Mouse (Mus musculus): ENCODE data around the gene Gm42420. TPM values are rescaled to one million over a fixed set of nuclear protein-coding genes. Genes with fewer than 3 reads are reported as not detected.
A peak's percentile ranks its signal among the peaks of the same experiment; 100 is the strongest.

The Gm42420 gene
- polyA plus RNA-seq (2015; fragmentation: Nextera tagmentation; extraction: Ambion mirVana), result 0.83 and 1.3 TPM in 2 replicates

DNA sequence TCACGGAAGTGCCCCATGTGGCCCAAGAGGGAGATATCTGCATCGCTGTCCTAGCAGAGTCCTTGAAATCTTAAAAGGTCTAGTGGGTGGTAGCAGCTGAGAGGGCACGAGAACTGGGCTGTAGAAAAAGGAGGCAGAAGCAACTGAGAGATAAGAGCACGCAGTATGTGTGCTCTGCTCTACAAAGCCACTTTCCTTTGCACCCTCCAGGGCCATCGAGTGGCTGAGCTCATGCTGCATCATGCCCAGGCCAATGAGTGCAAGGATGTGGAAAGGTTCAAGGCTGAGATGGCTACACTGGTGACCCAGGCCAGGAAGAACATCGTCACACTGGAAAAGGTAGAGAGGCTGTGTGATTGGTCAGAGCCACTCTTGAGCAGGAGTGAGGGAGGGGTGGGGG, at the start of gene Gm42420:
Gene Gm42420 (plus strand): TSS at position 237 of the 400 bp plus-strand sequence.
- H3K9me3 ChIP-seq (replicated peaks), result no peaks in the 10 kb centered on the region
- H3K9ac ChIP-seq, result no peak within 1 kb of the TSS
- no peaks in the 10 kb centered on the region for H3K4me1 ChIP-seq
- no peaks in the 10 kb centered on the region for H3K27me3 ChIP-seq
- H3K27ac ChIP-seq (replicated peaks), result no peak within 1 kb of the TSS
- WGBS, result 86% methylated on average over 6 of the region's 6 CpGs
- H3K4me3 ChIP-seq (replicated peaks), result no peak within 1 kb of the TSS
- no peak for ATAC-seq (ENCODE audit: insufficient number of reproducible peaks, low FRiP score, low TSS enrichment, low read depth)
- no peak within 1 kb of the TSS for H3K4me2 ChIP-seq (replicated peaks)
- H3K36me3 ChIP-seq, result peaks cover 73% of the 10 kb centered on the region

DNA sequence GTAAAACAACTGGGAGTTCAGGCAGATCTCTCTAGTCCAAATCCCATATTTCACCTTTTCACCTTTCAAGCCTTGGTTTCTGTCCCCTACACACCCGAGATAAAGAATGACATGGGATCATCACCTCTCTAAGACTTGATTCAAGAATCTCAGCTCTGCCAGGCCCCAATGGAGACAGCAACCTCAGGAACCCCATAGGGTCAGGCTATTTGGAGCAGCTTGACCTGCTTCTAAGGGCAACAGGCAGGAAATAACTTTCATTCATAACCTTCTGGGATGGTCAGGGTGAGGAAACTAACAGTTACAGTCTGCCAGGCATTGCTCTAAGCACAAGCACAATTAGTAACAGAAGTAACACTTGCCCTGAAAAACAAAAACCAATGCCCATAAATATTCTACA, 48.9 kb upstream of the Gm42420 start:
- 39% methylated on average over 1 of the region's 1 CpGs for WGBS
- no peak for ATAC-seq (ENCODE audit: insufficient number of reproducible peaks, low FRiP score, low TSS enrichment, low read depth)
- Histone ChIP-seq H3K27me3 (no peaks in the 10 kb centered on the region), H3K9me3 (replicated peaks) (no peaks in the 10 kb centered on the region), H3K9ac (no peak overlapping the region), H3K4me1 (peaks cover 30% of the 10 kb centered on the region), H3K4me2 (replicated peaks) (no peak overlapping the region), H3K27ac (replicated peaks) (no peak overlapping the region), H3K4me3 (replicated peaks) (no peak overlapping the region), H3K36me3 (no peaks in the 10 kb centered on the region)

DNA sequence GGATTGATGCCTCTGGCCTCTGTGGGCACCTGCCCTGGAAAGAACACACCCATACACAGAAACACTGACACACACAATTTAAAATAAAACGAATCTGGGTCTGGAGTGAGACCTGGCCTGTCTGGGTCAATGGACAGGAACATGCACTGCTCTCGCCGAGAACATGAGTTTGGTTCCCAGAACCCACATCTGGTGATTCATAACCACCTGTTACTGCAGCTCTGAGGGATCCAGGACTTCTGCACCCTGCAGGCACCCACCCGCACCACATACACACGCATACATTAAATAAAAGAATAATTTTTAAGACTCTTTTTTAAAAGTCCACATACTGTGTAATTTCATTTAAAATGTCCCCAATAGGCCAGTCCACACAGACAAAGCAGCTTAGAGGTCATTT, 48.3 kb upstream of the Gm42420 start:
- H3K9ac ChIP-seq, result no peak overlapping the region
- ATAC-seq (ENCODE audit: insufficient number of reproducible peaks, low FRiP score, low TSS enrichment, low read depth), result no peak
- no peak overlapping the region for H3K27ac ChIP-seq (replicated peaks)
- 94% methylated on average over 5 of the region's 5 CpGs for WGBS
- H3K36me3 ChIP-seq, result no peaks in the 10 kb centered on the region
- H3K4me2 ChIP-seq (replicated peaks), result no peak overlapping the region
- no peaks in the 10 kb centered on the region for H3K27me3 ChIP-seq
- H3K4me1 ChIP-seq, result peaks cover 29% of the 10 kb centered on the region
- H3K9me3 ChIP-seq (replicated peaks), result no peaks in the 10 kb centered on the region
- no peak overlapping the region for H3K4me3 ChIP-seq (replicated peaks)

- Histone ChIP-seq H3K9ac (no peak overlapping the region), H3K27ac (replicated peaks) (no peak overlapping the region), H3K4me1 (peaks cover 39% of the 10 kb centered on the region), H3K4me2 (replicated peaks) (no peak overlapping the region), H3K36me3 (no peaks in the 10 kb centered on the region), H3K9me3 (replicated peaks) (no peaks in the 10 kb centered on the region), H3K27me3 (no peaks in the 10 kb centered on the region), H3K4me3 (replicated peaks) (no peak overlapping the region)
- ATAC-seq (ENCODE audit: insufficient number of reproducible peaks, low FRiP score, low TSS enrichment, low read depth), result no peak
- WGBS, result 50% methylated on average over 8 of the region's 8 CpGs
Observed at GRCm38 (mm10) chr6:39538227-39538626, 47.3 kb upstream of the Gm42420 start.

GRCm38 (mm10) chr6:39539679-39540155, 45.8 kb upstream of the Gm42420 start:
- Histone ChIP-seq H3K27me3 (no peaks in the 10 kb centered on the region), H3K27ac (replicated peaks) (peak overlapping the region; percentile 39; the same call in 1 of the 2 replicates), H3K4me1 (peaks cover 52% of the 10 kb centered on the region), H3K4me3 (replicated peaks) (no peak overlapping the region), H3K4me2 (replicated peaks) (peak overlapping the region; percentile 22), H3K9me3 (replicated peaks) (no peaks in the 10 kb centered on the region), H3K9ac (no peak overlapping the region), H3K36me3 (no peaks in the 10 kb centered on the region)
- peak; percentile 52; the same call in 1 of the 2 replicates for ATAC-seq (ENCODE audit: insufficient number of reproducible peaks, low FRiP score, low TSS enrichment, low read depth)
- WGBS, result 13% methylated on average over 7 of the region's 7 CpGs

DNA sequence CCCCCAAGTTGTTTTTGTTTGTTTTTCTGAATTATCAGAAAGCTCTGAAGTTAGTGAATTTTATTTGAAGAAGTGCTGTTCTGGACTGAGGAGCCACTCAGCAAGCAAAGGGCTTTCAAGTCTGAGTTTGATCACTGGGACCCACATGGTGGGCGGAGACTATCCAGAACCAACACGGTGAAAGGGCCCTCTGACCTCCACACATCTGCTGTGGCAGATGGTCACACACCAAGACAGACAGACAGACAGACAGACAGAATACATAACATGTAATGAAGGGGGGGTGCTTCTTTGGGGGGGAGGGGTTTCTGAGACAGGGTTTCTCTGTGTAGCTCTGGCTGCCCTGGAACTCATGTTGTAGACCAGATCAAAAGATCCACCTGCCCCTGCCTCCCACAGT, 45.0 kb upstream of the Gm42420 start:
- H3K27ac ChIP-seq (replicated peaks), result 0 out of 2 replicates have a peak overlapping the region, but pooled peaks have one; percentile 39
- no peaks in the 10 kb centered on the region for H3K27me3 ChIP-seq
- H3K9me3 ChIP-seq (replicated peaks), result no peaks in the 10 kb centered on the region
- no peak overlapping the region for H3K9ac ChIP-seq
- no peak overlapping the region for H3K4me3 ChIP-seq (replicated peaks)
- H3K4me1 ChIP-seq, result peaks cover 59% of the 10 kb centered on the region
- no peak overlapping the region for H3K4me2 ChIP-seq (replicated peaks)
- 50% methylated on average over 2 of the region's 2 CpGs for WGBS
- ATAC-seq (ENCODE audit: insufficient number of reproducible peaks, low FRiP score, low TSS enrichment, low read depth), result no peak
- no peaks in the 10 kb centered on the region for H3K36me3 ChIP-seq

- H3K27ac ChIP-seq (replicated peaks), result peak overlapping the region; percentile 82
- no peak overlapping the region for H3K9ac ChIP-seq
- peak; percentile 82 for ATAC-seq (ENCODE audit: insufficient number of reproducible peaks, low FRiP score, low TSS enrichment, low read depth)
- no peaks in the 10 kb centered on the region for H3K36me3 ChIP-seq
- no peaks in the 10 kb centered on the region for H3K27me3 ChIP-seq
- 19% methylated on average over 15 of the region's 15 CpGs for WGBS
- H3K4me2 ChIP-seq (replicated peaks), result no peak overlapping the region
- H3K4me1 ChIP-seq, result peaks cover 62% of the 10 kb centered on the region
- no peaks in the 10 kb centered on the region for H3K9me3 ChIP-seq (replicated peaks)
- no peak overlapping the region for H3K4me3 ChIP-seq (replicated peaks)
Observed at GRCm38 (mm10) chr6:39542631-39543597, 42.6 kb upstream of the Gm42420 start.

GRCm38 (mm10) chr6:39543769-39544420, 41.7 kb upstream of the Gm42420 start:
- Histone ChIP-seq H3K27me3 (no peaks in the 10 kb centered on the region), H3K4me1 (peaks cover 56% of the 10 kb centered on the region), H3K9me3 (replicated peaks) (no peaks in the 10 kb centered on the region), H3K27ac (replicated peaks) (peak overlapping the region; percentile 82), H3K4me2 (replicated peaks) (no peak overlapping the region), H3K36me3 (no peaks in the 10 kb centered on the region), H3K9ac (no peak overlapping the region), H3K4me3 (replicated peaks) (no peak overlapping the region)
- no peak for ATAC-seq (ENCODE audit: insufficient number of reproducible peaks, low FRiP score, low TSS enrichment, low read depth)
- WGBS, result 50% methylated on average over 15 of the region's 15 CpGs

DNA sequence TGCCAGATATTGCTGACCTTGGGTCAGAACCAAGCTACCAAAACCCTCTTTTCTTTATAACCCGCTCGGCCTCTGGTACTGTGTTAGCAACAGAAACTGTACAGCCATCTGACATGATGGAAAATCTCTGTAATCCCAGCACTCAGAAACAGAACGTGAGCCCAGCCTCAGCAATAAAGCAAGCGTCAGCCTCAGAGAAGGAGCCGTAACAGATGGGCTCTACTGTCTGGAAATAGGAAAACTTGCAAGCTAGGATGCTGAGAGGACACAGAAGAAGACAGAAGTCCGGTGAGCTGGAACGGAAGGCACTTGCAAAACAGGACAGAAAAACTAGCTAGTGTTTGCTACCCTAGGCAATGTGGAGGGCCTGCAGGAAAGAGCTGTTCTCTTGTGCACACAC, 40.1 kb upstream of the Gm42420 start:
- Histone ChIP-seq H3K27me3 (no peaks in the 10 kb centered on the region), H3K4me1 (peaks cover 41% of the 10 kb centered on the region), H3K36me3 (no peaks in the 10 kb centered on the region), H3K9me3 (replicated peaks) (no peaks in the 10 kb centered on the region), H3K4me3 (replicated peaks) (no peak overlapping the region), H3K27ac (replicated peaks) (no peak overlapping the region), H3K4me2 (replicated peaks) (no peak overlapping the region), H3K9ac (no peak overlapping the region)
- ATAC-seq (ENCODE audit: insufficient number of reproducible peaks, low FRiP score, low TSS enrichment, low read depth), result no peak
- 90% methylated on average over 7 of the region's 7 CpGs for WGBS

DNA sequence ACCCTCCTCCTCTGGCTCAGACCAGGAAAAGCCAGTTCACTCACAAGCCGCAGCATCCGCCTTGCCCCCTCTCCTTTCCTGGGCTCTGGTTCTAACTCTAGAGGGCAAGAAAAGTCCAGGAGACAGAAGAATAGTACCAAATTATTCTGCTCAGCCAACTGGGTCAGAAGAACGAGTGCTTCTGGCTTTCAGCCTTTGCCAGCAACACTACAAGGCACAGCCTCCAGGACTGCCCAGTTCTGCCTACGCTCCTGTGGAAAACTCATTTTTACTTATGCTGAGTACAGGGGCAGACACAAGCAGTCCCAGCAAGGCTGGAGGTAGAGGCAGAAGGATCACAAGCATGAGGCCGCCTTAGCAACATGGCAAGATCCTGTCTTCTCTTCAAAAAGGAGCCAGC, 37.5 kb upstream of the Gm42420 start:
- 0 out of 2 replicates have a peak overlapping the region, but pooled peaks have one; percentile 22 for H3K27ac ChIP-seq (replicated peaks)
- WGBS, result 82% methylated on average over 5 of the region's 5 CpGs
- peaks cover 33% of the 10 kb centered on the region for H3K4me1 ChIP-seq

DNA sequence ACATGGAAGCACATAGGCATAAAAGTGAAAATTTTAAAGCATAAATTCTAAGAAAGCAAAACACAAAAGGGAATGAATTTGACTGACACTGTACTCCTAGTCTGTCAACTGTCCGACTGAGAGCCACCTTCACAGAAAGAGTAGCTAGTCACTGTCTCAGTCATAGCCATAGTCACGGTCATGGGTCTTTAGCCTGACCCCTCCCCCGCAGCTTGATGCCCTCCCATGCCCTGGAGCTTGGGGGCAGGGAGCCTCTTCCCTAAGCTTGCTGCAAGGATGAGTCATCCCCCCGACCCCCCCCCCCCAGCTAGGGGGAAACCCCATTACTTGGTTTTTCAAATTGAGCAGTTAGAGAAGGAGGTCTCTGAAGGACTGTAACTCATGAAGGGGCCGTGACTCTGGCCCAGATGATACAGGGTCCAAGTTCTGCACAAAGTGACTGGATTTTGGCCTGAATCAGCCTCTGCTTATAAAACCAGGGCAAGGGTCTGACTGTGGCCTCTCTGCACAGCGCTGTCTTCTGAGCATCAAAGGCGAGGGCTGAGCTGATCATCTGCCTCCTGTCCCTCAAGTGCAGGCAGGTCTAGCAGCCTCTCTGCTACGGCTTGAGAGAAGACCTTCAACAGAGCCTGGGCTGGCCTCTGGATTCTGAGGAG, 33.4 kb upstream of the Gm42420 start:
- H3K27ac ChIP-seq (replicated peaks), result no peak overlapping the region
- peaks cover 36% of the 10 kb centered on the region for H3K4me1 ChIP-seq
- no peak overlapping the region for H3K9ac ChIP-seq
- no peaks in the 10 kb centered on the region for H3K27me3 ChIP-seq
- 55% methylated on average over 8 of the region's 8 CpGs for whole genome bisulfite sequencing
- H3K4me3 ChIP-seq (replicated peaks), result no peak overlapping the region
- no peaks in the 10 kb centered on the region for H3K9me3 ChIP-seq (replicated peaks)
- no peak overlapping the region for H3K4me2 ChIP-seq (replicated peaks)
- H3K36me3 ChIP-seq, result no peaks in the 10 kb centered on the region
- no peak for ATAC-seq (ENCODE audit: insufficient number of reproducible peaks, low FRiP score, low TSS enrichment, low read depth)

More for the DNA sequence above, 37.5 kb upstream of the Gm42420 start:
- ATAC-seq (ENCODE audit: insufficient number of reproducible peaks, low FRiP score, low TSS enrichment, low read depth), result no peak
- H3K9me3 ChIP-seq (replicated peaks), result no peaks in the 10 kb centered on the region
- no peaks in the 10 kb centered on the region for H3K27me3 ChIP-seq
- no peak overlapping the region for H3K4me2 ChIP-seq (replicated peaks)
- no peak overlapping the region for H3K9ac ChIP-seq
- no peak overlapping the region for H3K4me3 ChIP-seq (replicated peaks)
- H3K36me3 ChIP-seq, result no peaks in the 10 kb centered on the region

Measured in embryonic facial prominence, embryonic 15.5 days (tissue).